Mouse (Mus musculus) bone marrow, adult 2 months (tissue): ENCODE data around the gene Cttnbp2nl. TPM values are rescaled to one million over a fixed set of nuclear protein-coding genes. Genes with fewer than 3 reads are reported as not detected.
A peak's percentile ranks its signal among the peaks of the same experiment; 100 is the strongest.

ENCODE experiments used
- H3K27ac ChIP-seq: fragments of 200-500 bp; 2 replicates; pipeline ENCODE4 v1.5.1; 2012; ENCODE audit warnings: low read depth, mild to moderate bottlenecking, control low read depth, inconsistent platforms, low read length; ENCODE audit not compliant: control insufficient read depth, poor library complexity, insufficient read depth
- H3K4me1 ChIP-seq: fragments of 200-500 bp; 2 replicates; pipeline ENCODE4 v1.6.1; 2011; ENCODE audit warnings: low read length; ENCODE audit not compliant: control insufficient read depth, insufficient read depth
- H3K4me3 ChIP-seq: fragments of 200-500 bp; replicated peaks from 2 replicates; pipeline ENCODE3; 2011; ENCODE audit warnings: mild to moderate bottlenecking, low read depth, low read length, control low read depth; ENCODE audit not compliant: control insufficient read depth
- CTCF ChIP-seq: fragments of 200-500 bp; IDR thresholded peaks from 2 replicates; pipeline ENCODE4 v1.5.1; 2011; ENCODE audit warnings: low read length, control low read depth; ENCODE audit not compliant: control insufficient read depth, insufficient read depth
- POLR2A ChIP-seq: fragments of 200-500 bp; IDR thresholded peaks from 2 replicates; pipeline ENCODE4 v1.6.1; 2011; ENCODE audit warnings: low read depth, mild to moderate bottlenecking, control low read depth, low read length, borderline replicate concordance; ENCODE audit not compliant: control insufficient read depth
- WGBS: fragments of 180-500 bp; shearing (Covaris S2); methylation state at CpG from one replicate; pipeline ENCODE4 v1.1.7; 2018; 5-methylcytosine and 5-hydroxymethylcytosine counted together
- polyA plus RNA-seq: library from polyadenylated mRNA; stranded (reverse); fragments of >200 nt; gene quantifications from 2 replicates; pipeline ENCODE4 v1.2.4, GENCODE M21; 2011; ENCODE audit warnings: low replicate concordance; ENCODE audit not compliant: missing spikeins, insufficient read depth, insufficient read length

Cttnbp2nl gene
- polyA plus RNA-seq, 1 experiment: 5.8 TPM

DNA sequence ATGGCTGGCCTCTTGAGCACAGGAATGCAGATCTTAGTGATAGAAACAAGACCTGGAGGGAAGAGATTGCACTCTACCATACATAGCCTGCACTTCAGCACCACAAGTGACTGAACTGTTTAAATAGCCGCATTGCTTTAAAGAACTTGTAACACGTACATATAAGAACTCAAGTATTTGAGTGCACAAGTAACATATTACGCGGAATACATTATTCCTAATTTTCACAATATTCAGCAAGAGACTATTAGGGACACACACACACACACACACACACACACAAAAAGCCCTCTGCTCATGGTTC is 704 bp upstream of the Cttnbp2nl start:
- H3K4me3 ChIP-seq: no peak overlapping the region
- WGBS: 50% methylated on average over 4 of the region's 4 CpGs
- H3K27ac ChIP-seq: no peak overlapping the region
- no peaks in the 10 kb centered on the region; the same call in none of the 2 replicates for H3K4me1 ChIP-seq
- TF ChIP-seq POLR2A (no peak), CTCF (no peak)

DNA sequence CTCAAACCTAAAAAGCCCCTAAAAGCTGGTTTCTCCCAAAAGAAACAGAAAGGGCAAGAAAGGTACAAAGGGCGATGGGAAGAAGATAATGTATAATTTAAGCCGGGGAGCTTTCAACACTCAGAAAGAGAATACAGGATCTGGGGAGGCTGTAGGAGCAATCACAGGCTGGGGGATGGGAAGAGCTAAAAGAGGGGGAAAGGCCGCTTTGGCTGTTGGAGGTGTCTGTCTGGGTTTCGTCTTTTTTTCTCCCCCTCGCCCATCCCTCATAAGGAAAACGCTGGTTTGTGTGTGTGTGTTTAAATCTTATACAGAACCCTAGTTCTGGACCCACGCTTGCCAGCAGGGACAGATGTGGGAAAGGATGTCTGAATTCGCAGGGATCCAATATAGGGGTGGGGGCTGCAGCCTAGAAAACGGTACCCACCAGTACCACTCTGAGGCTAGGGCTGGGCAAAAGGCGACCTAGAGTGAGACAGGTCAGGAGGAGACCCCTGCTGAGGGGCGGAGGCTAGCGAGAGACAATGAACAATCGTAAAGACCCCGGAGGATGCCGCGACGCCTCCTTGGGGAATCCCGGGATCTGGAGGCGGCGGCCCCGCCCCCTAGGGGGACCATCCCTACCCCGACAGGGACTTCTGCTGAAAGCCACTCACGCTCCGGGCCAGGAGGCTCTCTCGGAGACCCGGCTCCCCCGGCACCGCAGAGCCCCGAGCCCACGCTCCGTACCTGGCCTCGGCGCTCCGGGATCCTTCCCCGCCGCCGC is 592 bp downstream of the Cttnbp2nl start:
- Histone ChIP-seq H3K27ac (no peak overlapping the region), H3K4me1 (no peaks in the 10 kb centered on the region; the same call in none of the 2 replicates), H3K4me3 (peak overlapping the region; percentile 43)
- 5% methylated on average over 37 of the region's 37 CpGs for WGBS
- no peak for TF ChIP-seq CTCF

DNA sequence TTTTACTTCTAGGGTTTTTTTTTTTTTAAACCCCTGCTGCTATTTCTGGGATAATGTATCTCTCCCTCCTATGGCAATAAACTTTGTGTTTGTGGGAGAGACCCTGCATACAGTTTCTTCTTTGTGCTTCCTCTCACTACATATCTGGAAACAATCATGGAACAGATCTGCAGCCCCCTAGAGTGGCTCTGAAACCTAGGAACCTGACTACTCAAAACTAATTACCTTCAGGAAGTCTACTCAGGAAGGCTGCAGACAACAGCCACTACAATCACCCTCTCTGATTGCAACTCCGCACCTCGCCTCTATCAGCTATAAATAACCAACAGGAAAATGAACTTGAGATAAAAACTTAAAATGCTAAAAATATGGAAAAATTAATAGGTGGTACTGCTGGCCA is 1.8 kb downstream of the Cttnbp2nl start:
- Histone ChIP-seq H3K27ac (no peak overlapping the region), H3K4me1 (no peaks in the 10 kb centered on the region; the same call in 1 of the 2 replicates), H3K4me3 (no peak overlapping the region)
- TF ChIP-seq POLR2A: no peak
- no peak for TF ChIP-seq CTCF
- 22% methylated on average over 2 of the region's 2 CpGs for WGBS

DNA sequence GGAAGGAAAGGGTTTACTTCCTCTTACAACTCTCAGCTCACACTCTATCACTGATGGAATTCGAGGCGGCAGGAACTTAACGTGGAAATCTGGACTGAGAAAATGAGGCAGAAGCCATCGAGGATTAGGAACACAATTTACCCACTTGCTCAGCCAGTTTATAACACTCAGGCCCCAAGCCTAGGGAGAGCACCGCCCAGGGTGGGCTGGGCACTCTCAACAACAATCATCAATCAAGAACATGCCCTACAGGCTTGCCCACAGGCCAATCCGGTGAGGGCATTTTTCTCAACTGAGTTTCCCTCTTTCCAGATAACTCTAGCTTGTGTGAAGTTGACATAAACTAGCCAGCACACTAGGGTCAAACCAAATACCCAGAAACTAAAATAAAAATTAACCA is 3.1 kb downstream of the Cttnbp2nl start:
- 52% methylated on average over 6 of the region's 6 CpGs for WGBS
- Histone ChIP-seq H3K4me3 (no peak overlapping the region), H3K4me1 (no peaks in the 10 kb centered on the region; the same call in 1 of the 2 replicates), H3K27ac (no peak overlapping the region)
- TF ChIP-seq CTCF (no peak), POLR2A (no peak)

DNA sequence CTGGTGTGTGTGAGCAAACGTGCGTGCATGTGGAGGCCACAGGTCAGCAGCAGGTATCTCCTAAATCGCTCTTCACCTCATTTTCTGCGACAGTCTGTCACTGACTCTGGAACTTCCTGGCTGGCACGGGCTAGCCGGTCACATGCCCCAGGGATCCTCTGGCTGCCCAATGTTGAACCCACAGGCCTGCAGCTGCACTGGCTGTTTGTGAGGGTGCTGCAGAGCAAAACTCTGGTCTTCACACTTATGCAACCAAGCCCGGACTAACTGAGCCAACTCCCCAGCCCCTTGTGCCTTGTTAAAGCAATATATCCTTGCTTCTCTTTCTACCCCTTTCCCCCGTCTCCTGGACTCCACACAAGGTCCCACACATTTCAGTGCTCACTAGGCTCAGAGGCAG is 5.3 kb downstream of the Cttnbp2nl start:
- Histone ChIP-seq H3K4me3 (no peak overlapping the region), H3K4me1 (no peaks in the 10 kb centered on the region; the same call in 1 of the 2 replicates), H3K27ac (no peak overlapping the region)
- whole genome bisulfite sequencing: 12% methylated on average over 8 of the region's 8 CpGs
- TF ChIP-seq POLR2A (no peak), CTCF (no peak)

DNA sequence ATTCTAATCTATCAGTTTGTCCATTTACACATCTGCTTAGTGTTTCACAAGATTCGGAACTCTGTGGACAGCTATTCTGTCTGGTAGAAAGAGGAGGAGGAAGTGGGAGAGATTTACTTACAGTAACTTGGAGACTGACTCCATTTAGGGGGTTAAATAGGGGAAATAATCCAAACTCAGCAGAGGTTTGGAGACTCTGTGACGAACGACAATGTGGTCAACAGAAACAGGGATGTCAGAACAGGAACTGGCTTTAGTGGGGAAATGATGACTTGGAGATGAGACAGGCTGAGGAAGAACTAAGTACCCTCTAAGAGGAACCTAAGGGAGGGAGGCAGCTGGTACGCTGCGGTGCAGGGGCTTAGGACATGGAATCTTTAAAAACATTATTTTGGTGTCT is 6.1 kb downstream of the Cttnbp2nl start:
- TF ChIP-seq CTCF (no peak), POLR2A (no peak)
- Histone ChIP-seq H3K27ac (no peak overlapping the region), H3K4me1 (no peaks in the 10 kb centered on the region; the same call in 1 of the 2 replicates), H3K4me3 (no peak overlapping the region)
- WGBS: 6% methylated on average over 5 of the region's 5 CpGs

DNA sequence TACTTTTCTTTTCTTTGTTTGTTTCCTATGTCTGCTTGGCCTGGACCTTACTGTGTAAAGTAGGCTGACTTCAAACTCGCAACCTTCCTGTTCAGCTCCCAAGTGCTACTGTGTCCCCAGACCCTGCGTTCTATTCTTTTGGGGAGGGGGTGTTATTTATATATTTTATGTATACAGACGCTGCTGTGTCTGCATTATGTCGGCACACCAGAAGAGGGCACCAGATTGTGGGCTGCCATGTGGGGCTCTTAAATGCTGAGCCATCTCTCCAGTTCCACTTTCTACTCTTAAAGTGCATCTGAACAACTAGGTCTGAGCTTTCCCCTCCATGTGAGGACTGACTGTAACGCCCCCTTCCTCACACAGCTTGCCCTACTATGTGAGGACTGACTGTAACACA is 9.2 kb downstream of the Cttnbp2nl start:
- no peak for TF ChIP-seq POLR2A
- no peak for TF ChIP-seq CTCF
- H3K4me3 ChIP-seq: no peak overlapping the region
- no peak overlapping the region for H3K27ac ChIP-seq
- no peaks in the 10 kb centered on the region; the same call in 1 of the 2 replicates for H3K4me1 ChIP-seq
- WGBS: 81% methylated on average over 5 of the region's 5 CpGs

DNA sequence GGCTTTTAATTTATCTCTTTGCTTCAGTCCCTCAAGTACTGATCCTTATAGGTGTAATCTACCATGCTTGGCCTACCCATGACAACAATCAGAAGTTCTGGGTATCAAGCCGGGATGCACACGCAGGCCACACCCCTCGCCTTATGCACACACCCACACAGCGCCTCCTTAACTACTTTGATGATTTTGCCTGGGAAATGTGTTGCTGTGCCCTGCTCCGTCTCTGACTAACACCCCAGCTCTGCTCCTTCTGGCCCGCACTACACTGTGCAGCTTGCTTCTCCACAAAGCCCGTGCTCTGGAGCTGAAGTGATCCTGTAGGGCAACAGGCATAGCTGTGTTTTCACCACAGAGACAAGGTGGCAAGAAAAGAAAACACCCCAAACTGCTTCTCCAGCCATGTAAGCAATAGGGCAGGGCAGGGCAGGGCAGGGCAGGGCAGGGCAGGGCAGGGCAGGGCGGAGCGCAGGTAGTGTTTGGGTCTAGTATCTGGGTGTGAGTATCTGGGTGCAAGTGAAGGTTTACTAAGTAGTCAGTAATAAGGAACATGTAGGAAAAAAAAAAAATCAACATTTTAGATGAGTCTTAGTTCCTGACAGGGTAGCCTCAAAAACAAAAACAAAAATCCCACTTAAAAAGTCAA is 11.8 kb downstream of the Cttnbp2nl start:
- Histone ChIP-seq H3K4me1 (no peaks in the 10 kb centered on the region; the same call in 1 of the 2 replicates), H3K4me3 (no peak overlapping the region), H3K27ac (no peak overlapping the region)
- TF ChIP-seq POLR2A: no peak
- TF ChIP-seq CTCF: no peak
- WGBS: 79% methylated on average over 9 of the region's 9 CpGs
